Mouse (Mus musculus) heart, adult 8-10 months (tissue): Measurements from ENCODE around the gene Abhd17a. TPM values are rescaled to one million over a fixed set of nuclear protein-coding genes. Genes with fewer than 3 reads are reported as not detected.

Experiments used
- DNase-seq: peaks from one replicate; pipeline ENCODE4 v3.0.0; 2022; ENCODE audit warnings: low spot score
- microRNA-seq: library from miRNA; unstranded; fragments of <30 nt; microRNA quantifications from one replicate; pipeline ENCODE4 v1.2.0, GENCODE M21; 2022
- total RNA-seq, 4 experiments: library from RNA; stranded (reverse); gene quantifications; 2 replicates each; pipeline ENCODE4 v1.2.4; 2022

The Abhd17a gene
- total RNA-seq, 4 experiments from 2014 or later: 44.7 to 48.1 (median 46.9) TPM

DNA sequence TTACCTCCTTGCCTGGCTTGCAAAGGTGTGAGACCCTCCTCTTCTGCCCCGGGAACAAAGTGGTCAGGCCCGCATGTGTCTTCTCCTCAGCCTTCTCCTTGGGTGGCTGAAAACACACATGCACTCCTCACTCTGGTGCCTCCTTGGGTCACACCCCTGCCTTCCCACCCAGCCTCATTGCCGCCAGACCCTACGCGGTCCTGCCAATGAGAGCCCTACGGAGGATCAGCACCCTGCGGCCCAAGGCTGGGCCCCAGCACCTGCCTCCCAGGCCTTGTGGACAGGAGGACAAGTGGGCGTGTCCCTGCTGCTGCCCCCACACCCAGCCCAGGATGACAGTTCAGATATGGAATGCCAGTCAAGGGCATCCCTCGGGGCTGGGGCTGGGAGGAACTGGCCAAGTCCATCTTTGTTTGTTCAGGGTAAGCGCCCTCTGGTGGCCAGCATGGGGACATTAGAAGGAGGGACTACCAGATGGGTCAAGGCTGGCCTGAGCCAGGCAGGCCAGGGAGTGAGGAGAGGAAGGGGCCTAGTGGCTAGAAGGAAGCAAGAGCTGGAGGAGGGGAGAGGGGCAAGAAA is 41.6 kb downstream of the Abhd17a start:
- no peak for DNase-seq

DNA sequence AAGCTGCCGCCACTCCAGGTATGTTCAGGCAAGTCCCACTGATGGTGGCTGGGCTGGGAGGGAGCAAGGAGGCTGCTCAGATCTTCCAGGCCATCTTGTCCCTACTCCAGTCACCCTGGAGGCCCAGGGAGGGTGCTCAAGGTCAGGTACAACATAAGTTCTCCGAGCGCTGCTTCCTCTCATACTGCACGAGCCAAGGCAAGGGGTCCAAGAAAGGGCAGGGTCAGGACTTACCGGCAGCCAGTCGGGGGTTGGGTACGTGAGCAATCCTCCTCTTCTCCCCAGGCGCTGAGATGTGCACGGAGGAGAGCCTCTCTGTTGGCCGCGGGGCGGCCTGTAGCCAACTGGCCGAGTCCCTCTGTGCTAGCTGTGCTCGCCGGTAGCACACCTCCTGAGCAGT is 42.6 kb downstream of the Abhd17a start:
- DNase-seq: no peak

DNA sequence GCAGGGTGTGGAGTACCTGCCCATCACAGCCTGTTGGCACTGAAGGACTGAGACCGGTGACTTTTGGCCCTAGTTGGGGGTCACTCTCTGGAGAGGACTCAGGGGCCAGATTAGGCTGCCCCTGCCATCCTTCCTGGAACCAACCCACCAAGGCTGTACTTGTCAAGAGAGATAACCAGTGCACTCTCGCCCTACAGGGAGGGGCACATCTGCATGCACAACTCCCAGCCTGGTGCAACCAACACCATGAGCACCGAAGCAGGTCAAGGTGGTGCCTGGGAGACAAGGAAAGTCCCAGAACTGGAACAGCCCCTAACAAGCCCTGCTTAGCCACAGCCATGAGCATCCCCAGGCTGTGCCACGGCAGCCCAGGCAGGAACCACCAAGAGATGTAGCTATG is 43.2 kb downstream of the Abhd17a start:
- DNase-seq: no peak

DNA sequence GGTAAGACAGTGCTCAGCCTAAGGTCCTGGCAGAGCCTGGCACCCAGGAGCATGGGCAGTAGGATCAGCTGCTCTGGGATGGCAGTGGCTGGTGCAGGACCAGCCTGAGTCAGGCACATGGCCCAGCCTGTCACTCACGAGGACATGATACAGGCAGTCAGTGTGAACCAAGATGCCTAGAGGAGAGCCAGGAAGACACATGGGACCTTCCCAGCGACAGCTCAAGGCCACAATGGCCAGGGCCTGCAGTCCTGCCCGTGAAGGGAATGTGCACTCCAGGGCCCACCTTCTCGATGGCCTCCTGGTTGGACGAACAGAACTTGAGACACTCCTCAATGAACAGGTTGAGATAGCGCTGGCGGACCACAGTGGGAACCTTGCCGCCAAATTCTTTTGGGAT is 44.6 kb downstream of the Abhd17a start:
- DNase-seq: no peak

DNA sequence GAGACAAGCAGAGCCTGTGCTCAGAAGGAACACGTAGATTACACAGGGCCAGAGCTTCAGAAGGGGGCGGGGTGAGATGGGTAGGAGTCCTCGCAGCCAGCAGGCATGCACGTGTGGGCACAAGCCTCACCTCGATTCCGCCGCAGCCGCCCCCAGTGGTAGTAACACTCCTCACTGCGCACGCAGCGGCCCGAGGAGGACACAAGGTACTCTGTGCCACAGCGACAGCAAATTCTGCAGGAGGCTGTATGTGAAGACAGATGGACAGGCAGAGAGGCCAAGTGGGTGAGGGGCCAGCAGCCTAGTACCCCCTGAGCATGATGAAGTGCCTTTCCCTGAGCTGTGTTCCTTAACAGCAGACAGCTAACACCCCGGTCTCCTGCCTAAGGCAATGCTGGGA is 46.3 kb downstream of the Abhd17a start:
- DNase-seq: no peak

DNA sequence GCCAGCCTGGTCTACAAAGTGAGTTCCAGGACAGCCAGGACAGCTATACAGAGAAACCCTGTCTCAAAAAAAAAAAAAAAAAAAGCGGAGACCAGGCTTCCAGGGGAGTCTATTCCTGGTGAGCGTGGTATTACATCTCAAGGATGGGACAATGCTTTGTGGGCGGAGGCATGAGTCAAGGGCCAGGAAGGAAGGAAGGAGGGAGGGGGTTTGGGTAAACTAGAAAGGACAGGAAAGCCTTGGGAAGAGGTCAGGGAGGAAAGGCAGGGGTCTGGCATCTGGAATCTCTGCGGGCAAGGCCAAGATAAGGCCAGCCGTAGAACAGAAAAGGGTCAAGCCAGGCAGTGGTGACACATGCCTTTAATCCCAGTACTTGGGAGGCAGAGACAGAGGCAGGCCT is 50.6 kb downstream of the Abhd17a start:
- no peak for DNase-seq

DNA sequence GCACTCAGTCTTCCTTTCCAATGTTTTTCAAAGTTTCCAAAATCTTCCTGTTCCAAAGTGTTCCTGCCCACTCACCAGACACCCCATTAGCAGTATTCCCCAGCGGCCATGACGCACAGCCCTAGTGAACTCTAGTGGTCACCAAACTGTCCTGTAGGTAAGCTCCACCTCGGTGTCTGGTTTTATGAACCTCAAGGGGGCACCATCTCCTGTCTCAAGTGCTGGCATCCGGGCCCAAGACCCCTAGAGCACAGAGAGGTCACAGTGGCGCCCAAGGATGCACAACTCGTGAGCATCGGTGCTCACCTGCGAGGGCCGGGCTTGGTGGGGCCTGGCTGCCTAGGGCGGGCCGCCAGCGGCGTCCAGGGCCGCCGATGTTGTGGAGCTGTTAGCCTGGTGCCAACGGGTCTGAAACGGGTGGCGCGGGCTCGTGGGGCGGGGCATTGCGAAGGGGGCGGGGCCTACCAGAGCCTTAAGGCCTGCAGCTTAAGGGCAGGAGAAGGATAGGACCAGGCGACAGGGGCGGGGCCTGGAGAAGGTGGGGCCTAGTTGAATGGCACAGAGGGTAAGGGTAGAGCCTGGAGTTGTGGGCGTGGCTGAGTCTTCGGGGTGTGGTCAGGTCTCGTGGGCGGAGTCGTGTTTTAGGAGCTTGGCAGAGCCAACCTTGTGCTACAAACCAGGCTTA is 51.3 kb downstream of the Abhd17a start, which contains the start of gene Atp8b3:
Gene Atp8b3 (minus strand): TSS at position 415 of the 685 bp plus-strand sequence.
- DNase-seq: no peak

DNA sequence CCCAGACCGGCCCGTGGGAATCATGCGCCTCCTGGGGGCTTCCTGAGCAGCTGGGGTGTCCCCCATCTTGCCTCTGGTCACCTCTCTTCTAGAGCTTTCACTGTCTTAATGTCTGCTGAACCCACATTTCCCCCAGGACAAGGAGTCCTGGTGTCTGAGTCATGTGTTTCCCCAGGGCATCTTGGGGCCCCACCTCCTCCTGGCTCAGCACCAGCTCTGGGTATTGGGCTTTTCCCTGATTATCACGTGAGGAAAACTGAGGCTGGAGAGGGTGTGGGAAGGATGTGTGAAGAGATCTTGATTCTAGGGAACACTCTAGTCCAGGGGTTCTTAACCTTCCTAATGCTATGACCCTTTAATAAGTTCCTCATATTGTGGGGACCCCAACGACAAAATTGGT is 52.0 kb downstream of the Abhd17a start:
- no peak for DNase-seq

DNA sequence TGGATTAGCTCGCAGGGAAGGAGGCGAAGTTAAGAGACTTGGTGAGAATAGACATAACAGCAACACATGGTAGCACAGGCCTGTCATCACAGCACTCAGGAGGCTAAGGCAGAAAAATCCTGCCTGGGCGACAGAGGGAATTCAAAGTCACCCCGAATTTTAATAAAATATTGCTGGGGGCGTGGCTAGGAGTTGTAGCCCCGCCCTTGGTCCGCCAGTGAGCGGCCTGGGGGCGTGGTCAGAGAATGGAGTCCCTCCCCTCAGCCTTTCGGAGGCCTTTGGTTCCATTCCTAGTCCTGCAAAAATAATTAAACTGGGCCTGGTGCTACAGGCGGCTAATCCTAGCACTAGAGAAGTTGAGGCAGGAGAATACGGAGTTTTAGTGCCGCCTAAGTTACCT is 54.4 kb downstream of the Abhd17a start:
- DNase-seq: no peak

DNA sequence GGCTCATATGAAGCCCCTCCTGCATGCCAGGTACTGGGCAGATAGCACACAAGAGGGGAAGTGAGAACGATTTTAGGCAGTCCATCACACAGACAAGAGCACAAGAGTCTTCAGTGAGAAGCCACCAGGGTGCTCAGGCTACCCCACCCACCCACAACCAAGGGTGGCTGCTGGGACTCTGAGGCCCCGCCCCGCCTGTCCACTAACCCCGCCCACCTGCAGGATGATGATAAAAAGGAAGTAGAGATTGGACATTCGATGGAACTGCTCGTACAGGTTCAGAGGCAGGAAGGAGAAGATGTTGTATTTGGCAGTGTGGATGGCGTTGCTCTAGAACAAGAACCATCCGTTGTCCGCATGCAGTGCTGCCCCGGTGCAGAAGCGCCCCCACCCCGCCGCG is 55.1 kb downstream of the Abhd17a start:
- no peak for DNase-seq

DNA sequence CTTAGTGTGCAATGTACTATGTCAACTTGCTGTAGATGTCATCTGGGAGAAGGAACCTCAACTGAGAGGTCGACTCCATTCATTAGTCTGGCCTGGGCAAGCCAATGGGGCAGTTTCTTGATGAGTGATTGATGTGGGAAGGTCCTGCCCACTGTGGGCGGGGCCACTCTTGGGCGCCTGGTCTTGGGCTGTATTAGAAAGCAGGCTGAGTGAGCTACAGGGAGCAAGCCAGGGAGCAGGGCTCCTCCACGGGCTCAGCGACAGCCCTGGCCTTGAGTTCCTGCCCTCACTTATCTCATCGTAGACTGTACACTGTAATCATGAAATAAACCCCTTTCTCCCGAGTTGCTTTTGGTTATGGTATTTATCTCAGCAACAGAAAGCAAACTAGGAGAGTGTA is 56.4 kb downstream of the Abhd17a start:
- no peak for DNase-seq

Small RNAs within 50 kb of the gene (microRNA-seq; reads per million reads assigned to microRNA genes)
- 1.1 reads per million for gene Mir6912

Other genes starting within 250 kb of the Abhd17a start
- 100 to 1,000 TPM in 2 of 4 experiments, 10 to 100 TPM in 2; 87.9 to 109 (median 99.6) TPM for gene Adamtsl5, start 241.9 kb downstream of the Abhd17a start, total RNA-seq
- 1 to 10 TPM in 2 of 4 experiments, under 1 TPM in 2; 0.91 to 1.3 (median 1.1) TPM for gene Plk5, start 233.9 kb downstream of the Abhd17a start, total RNA-seq
- gene Mex3d, start 202.7 kb downstream of the Abhd17a start, total RNA-seq: 1 to 10 TPM; 5.9 to 9.8 (median 8.3) TPM
- gene Mbd3, start 190.8 kb downstream of the Abhd17a start, total RNA-seq: 100 to 1,000 TPM in 1 of 4 experiments, 10 to 100 TPM in 3; 92.9 to 107 (median 97.0) TPM
- 1,000 to 10,000 TPM; 1,795 to 2,190 (median 1,939) TPM for gene Uqcr11, start 183.5 kb downstream of the Abhd17a start, total RNA-seq
- gene Tcf3, start 156.7 kb downstream of the Abhd17a start, total RNA-seq: 10 to 100 TPM; 15.8 to 18.0 (median 17.6) TPM
- under 1 TPM in 1 of 4 experiments, not detected in 3; 0.09 TPM for gene Onecut3, start 95.5 kb downstream of the Abhd17a start, total RNA-seq
- not detected for gene Atp8b3, start 51.2 kb downstream of the Abhd17a start, total RNA-seq
- gene Rexo1, start 28.8 kb downstream of the Abhd17a start, total RNA-seq: 10 to 100 TPM; 10.7 to 15.0 (median 12.2) TPM
- gene Klf16, start 13.0 kb downstream of the Abhd17a start, total RNA-seq: 1 to 10 TPM; 3.5 to 5.0 (median 4.7) TPM
- 10 to 100 TPM; 20.0 to 25.2 (median 21.9) TPM for gene Scamp4, start 12.5 kb upstream of the Abhd17a start, total RNA-seq
- under 1 TPM; 0.44 to 0.81 (median 0.73) TPM for gene Adat3, start 12.5 kb upstream of the Abhd17a start, total RNA-seq
- gene Gm49322, start 15.7 kb upstream of the Abhd17a start, total RNA-seq: under 1 TPM; 0.17 to 0.57 (median 0.30) TPM
- gene Csnk1g2, start 32.5 kb upstream of the Abhd17a start, total RNA-seq: 100 to 1,000 TPM; 119 to 132 (median 122) TPM
- gene Btbd2, start 66.7 kb upstream of the Abhd17a start, total RNA-seq: 10 to 100 TPM; 44.0 to 52.5 (median 48.5) TPM
- 100 to 1,000 TPM; 197 to 243 (median 216) TPM for gene Mknk2, start 87.8 kb upstream of the Abhd17a start, total RNA-seq
- 1 to 10 TPM; 3.8 to 6.0 (median 5.4) TPM for gene Mob3a, start 111.6 kb upstream of the Abhd17a start, total RNA-seq
- gene Izumo4, start 111.8 kb upstream of the Abhd17a start, total RNA-seq: 1 to 10 TPM; 2.2 to 5.3 (median 3.6) TPM
- gene Ap3d1, start 151.9 kb upstream of the Abhd17a start, total RNA-seq: 10 to 100 TPM; 41.2 to 44.5 (median 43.4) TPM
- 10 to 100 TPM; 13.3 to 24.1 (median 19.8) TPM for gene Dot1l, start 164.9 kb upstream of the Abhd17a start, total RNA-seq
- gene Sf3a2, start 207.9 kb upstream of the Abhd17a start, total RNA-seq: 10 to 100 TPM; 25.0 to 33.0 (median 31.5) TPM
- 10 to 100 TPM; 29.8 to 37.4 (median 32.7) TPM for gene Plekhj1, start 208.3 kb upstream of the Abhd17a start, total RNA-seq
- under 1 TPM; 0.14 to 0.50 (median 0.20) TPM for gene Amh, start 214.9 kb upstream of the Abhd17a start, total RNA-seq
- gene Jsrp1, start 223.2 kb upstream of the Abhd17a start, total RNA-seq: 1 to 10 TPM in 1 of 4 experiments, under 1 TPM in 3; 0.47 to 1.6 (median 0.75) TPM
- 1,000 to 10,000 TPM in 2 of 4 experiments, 100 to 1,000 TPM in 2; 848 to 1,083 (median 963) TPM for gene Oaz1, start 236.3 kb upstream of the Abhd17a start, total RNA-seq